Mouse (Mus musculus) gastrocnemius, postnatal 25 days (tissue): ENCODE measurements around the gene Morc3. TPM values are rescaled to one million over a fixed set of nuclear protein-coding genes. Genes with fewer than 3 reads are reported as not detected.

ENCODE experiments used
- DNase-seq: peaks from one replicate; pipeline ENCODE4 v3.0.0; 2022
- total RNA-seq, 2 experiments: library from RNA; stranded (reverse); gene quantifications; 1 replicate in 1 of 2; 2 replicates in 1 of 2; pipeline ENCODE4 v1.2.3; 2021

Morc3 gene
- total RNA-seq, 2 experiments from 2014 or later = 11.4 to 13.9 TPM

- DNase-seq = peak; percentile 94
These were observed 51.6 kb downstream of the Morc3 start, which contains the start of gene Chaf1b for GRCm38 (mm10) chr16:93883423-93884085. Gene Chaf1b (plus strand): TSS chr16:93883901.

- DNase-seq = no peak
These were observed 52.3 kb downstream of the Morc3 start for GRCm38 (mm10) chr16:93884086-93884721.

DNA sequence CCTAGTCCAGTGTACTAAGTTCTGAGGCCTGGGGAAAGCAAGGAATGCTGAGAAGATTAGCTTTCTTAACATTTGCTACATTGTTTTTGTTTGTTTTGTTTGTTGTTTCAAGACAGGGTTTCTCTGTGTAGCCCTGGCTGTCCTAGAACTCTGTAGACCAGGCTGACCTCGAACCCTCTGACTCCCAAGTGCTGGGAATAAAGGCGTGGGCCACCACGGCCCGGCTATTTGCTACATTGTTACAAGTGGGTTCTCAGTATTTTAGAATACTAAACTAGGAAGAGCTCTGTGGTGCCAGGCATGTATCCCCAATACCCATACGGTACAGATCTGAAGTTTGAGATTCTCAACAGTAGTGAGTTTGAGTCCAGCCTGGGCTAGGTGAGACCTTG is 52.8 kb downstream of the Morc3 start:
- DNase-seq = no peak

GRCm38 (mm10) chr16:93888481-93888880 is 56.6 kb downstream of the Morc3 start:
- DNase-seq = no peak

DNA sequence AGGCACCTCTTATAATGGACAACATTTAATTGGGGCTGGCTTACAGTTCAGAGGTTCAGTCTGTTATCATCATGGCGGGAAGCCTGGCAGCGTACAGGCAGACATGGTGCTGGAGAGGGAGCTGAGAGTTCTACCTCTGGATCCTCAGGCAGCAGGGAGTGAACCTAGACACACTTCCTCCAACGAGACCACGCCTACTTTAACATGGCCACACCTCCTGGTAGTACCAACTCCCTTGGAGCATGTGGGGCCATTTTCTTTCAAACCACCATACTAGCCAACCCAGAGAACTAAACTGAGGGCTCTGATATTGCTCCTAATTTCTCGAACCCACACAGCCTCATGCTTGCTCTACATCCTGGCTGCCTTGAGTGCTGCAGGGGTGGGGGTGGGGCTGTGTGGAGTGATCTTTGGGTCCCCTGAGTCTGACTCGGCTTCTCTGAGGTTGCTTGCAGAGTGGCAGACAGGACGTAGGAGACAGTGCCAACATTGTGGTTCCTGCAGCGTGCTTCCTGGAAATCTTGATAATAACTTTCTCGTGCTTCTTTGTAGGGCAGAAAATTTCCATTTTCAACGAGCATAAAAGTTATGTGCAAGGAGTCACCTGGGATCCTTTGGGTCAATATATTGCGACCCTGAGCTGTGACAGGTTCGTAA is 59.2 kb downstream of the Morc3 start:
- no peak for DNase-seq

- DNase-seq = no peak
These were observed 61.4 kb downstream of the Morc3 start for GRCm38 (mm10) chr16:93893285-93893684.

DNA sequence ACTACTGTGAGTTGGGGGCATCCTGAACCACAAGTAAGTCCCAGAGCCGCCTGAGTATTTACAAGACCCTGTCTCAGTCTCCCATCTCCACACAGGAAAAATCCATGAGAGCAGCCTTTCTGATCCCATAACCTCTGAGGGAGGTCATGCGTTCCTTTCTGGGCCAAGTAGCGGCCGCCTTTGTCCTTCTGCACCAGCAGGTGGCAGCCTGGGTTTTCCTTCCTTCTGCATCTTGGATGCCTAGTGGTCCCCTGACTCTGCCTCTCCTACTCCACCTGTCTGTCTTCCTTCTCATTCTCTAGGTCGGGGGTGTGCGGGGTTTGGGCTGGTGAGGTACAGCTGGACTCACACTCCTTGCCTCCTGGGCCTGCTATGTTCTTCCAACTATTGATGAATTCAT is 71.1 kb downstream of the Morc3 start:
- no peak for DNase-seq

DNA sequence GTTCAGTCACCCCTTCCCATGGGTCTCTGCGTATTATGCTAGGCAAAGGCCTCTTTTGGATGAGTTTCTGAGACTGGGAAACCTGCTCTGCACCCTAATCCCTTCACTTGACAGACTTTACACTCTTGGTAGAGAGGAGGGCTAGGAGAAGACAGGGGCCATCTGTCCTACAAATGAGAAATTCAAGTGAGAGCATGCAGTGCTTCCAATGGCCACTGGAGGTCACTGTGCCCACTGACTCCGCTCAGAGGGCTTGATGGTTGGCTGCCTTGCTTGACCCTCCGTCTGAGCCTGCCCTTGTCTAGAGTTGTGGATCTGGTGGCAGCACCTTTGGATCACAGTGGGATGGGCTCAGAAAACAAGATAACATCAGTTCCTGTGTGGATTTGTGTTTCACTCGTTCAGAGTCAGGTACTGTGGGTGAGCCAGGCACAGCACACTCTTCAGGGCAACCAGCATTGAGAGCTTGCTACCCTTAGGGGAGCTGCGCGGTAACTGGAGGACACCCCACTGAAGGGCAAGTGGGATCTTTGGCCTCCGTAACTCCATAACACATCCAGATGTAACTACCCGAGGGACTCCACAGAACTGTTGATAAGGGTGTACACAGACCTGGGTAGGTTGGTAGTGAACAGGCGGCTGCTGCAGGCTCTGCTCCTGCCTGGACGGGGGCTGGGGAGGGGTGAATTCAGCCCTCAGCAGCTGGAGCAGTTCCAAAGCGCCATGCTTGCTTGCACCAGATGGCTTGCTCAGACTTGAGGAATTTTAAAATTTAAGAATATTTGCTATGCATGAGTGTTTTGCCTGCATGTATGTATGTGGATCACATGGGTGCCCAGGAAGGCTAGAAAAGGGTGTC is 74.5 kb downstream of the Morc3 start:
- DNase-seq = no peak

GRCm38 (mm10) chr16:93907761-93908160 is 75.8 kb downstream of the Morc3 start:
- DNase-seq = no peak

GRCm38 (mm10) chr16:93908196-93908595 is 76.3 kb downstream of the Morc3 start:
- DNase-seq = no peak

DNA sequence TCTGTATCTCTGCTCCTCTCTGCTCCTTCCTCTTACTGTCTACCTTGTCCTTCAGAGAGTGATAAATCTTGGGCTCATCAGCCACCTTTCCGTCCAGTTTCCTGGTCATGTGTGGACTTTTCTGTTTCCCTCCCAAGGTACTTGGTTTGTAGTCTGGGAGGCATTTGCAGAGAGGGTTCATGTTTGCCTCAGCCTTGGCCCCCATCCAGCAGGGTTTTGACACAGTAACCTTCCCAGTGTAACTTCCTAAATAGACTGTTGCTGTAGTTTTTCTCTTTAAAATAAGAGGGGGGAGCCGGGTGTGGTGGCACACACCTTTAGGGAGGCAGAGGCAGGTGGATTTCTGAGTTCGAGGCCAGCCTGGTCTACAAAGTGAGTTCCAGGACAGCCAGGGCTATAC is 78.0 kb downstream of the Morc3 start:
- DNase-seq = no peak

- DNase-seq = no peak
These were observed 79.1 kb downstream of the Morc3 start for GRCm38 (mm10) chr16:93910735-93911665.

GRCm38 (mm10) chr16:93912158-93912557 is 80.2 kb downstream of the Morc3 start:
- no peak for DNase-seq

- DNase-seq = no peak
These were observed 80.9 kb downstream of the Morc3 start for GRCm38 (mm10) chr16:93912808-93913207.

DNA sequence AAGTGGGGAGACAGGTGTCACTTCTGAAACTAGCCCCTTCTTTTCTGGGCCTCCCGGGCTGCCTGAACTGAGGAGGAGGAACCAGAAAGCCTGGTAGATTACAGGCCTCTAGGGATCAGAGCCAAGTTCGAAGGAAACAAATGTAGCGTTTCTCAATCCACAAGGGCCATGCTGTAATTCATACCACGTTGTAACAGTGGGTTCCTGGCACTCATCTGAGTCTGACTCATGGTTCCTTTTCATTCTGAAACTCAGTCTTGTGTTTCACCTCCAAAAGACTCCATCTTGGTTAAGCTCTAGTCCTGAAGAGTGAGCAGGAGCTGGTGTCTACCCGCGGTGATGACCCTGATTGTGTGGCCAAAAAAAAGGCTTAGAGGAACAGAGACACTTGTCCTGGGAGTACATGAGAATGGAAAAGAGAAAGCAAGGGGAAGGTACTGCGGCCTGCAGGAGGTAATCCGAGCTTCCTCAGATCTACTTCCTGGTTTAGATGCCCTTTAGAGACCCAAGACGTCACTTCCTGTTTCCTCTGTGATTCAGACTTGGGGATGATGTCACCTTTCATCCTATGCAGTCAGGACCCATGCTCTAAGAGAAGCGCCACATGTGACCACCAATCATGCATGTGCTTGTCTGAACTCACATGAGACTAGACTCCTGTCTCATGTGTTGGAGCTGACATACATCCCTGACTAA is 82.1 kb downstream of the Morc3 start:
- DNase-seq = no peak

DNA sequence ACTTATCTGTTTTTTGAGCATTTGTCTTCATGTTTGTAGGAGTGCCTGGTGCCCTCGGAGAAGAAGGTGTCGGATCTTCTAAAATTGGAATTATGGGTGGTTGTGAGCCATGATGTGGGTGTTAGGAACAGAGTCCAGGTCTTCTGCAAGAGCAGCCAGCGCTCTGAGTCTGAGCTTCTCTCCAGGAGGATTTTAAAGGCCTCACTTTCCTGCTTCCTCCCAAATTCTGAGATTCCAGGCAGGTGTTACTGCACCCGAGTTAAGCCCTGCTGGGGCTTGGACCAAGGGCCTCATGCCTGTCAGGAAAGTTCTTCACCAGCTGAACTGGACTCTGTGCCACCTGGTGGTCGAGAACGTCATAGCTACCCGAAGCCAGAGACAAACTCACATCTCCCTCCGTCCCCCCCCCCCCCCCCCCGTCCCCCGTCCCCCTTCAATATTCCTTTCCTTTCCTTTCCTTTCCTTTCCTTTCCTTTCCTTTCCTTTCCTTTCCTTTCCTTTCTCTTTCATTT is 83.5 kb downstream of the Morc3 start:
- DNase-seq = no peak

DNA sequence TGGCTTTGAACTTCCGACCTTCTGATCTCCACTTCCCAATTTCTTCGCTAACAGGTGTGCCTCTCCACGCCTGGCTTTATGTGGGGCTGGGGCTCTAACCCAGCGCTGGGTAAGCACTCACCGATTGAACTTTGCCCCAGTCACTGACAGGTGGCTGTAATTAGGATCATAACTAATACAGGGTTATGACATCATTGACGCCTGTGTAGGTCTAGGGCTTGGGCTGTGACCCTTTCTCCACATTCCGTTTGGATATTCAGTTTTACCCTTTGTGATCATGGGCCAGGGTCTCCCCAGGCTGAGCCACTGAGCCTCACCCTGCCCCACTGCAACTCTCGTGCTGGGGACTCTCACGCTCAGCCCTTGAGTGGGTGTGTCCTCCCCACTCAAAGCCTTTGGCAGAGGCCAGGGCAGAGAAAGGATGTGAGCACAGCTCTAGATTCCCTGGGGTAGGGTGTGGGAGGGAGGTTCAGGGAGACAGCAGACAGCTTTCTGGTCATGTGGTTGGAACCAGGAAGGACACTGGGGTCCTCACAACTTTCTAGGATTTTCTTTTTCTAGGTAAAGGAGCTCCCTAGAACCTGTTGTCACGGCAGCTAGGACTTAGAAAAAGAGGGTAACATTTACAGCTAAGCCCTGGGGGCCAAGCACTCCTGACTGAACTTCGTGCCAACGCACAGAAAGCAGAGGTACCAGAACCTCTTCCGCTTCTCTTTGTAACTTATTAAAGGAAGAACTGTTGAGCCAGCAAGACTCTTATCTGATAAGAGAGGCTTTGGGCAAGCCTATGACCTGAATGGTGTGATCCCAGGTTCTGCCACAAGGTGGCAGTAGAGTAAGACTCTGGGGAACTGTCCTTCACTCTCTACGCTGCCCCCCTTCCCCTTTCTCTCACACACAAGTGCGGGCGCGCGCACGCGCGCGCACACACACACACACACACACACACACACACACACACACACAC is 86.1 kb downstream of the Morc3 start:
- DNase-seq = peak; percentile 47

DNA sequence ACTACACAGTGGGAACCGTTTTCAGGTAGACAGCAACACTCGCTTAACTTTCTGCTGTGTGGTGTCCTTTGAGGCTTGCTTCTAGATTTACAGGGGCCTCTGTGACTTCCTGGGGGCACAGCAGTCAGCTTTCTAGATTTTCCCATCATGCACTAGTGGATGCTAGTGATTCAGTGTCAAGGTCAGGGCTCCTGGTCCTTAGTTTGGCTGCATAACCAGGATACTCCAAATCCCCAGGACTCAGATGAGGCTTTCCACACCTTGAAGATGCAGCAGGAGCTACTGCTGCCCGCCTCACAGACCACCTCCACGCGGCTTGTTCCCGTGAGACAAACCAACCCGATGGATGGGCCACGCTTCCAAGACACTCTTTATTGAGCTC is 86.7 kb downstream of the Morc3 start:
- DNase-seq = no peak

DNA sequence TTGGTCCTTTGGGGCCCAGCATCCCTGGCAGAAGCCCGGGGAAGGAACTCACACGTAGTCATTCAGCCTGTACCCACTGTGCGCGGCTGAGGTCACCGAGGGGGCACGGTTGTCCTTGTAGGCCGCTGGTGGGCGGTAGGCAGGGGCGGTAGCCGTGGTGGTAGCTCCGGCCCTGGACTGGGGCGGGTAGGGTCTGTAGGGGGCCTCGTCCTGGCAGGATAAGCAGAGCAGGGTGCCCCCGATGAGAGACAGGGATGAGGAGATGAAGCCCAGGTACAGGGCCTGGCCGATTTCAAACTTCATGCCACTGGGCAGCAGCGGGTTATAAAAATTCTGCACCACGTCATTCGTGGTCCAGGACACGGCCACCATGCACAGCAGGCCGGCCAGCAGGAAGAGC is 87.3 kb downstream of the Morc3 start:
- DNase-seq = no peak
